Mouse (Mus musculus) frontal cortex, postnatal 36 days (tissue): ENCODE results near the gene Iffo1.
A peak's percentile ranks its signal among the peaks of the same experiment; 100 is the strongest.

Source experiments
- DNase-seq, 2 experiments: peaks; one replicate each; pipeline ENCODE4 v3.0.0; 2022; ENCODE audit warnings: low spot score in 2 of 2

Iffo1 gene

DNA sequence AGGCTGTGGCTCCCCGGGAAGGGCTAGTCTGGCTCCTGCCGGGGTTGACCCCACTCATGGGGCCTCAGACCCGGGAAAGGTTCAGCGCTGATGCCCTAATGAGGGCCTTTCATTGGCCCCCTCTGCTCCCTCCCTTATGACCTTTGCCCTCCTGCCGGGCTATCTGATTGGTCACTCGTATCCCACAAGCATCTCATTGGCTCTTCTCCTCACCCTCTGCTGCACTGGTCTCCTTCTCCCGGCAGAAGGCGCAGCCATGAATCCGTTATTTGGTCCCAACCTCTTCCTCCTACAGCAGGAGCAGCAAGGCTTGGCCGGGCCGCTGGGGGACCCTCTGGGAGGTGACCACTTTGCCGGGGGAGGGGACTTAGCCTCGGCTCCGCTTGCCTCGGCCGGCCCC is at the start of gene Iffo1:
TSS of gene Iffo1 (plus strand) at position 241 of the 400 bp plus-strand sequence.
- DNase-seq, result peak; percentile 90 to 94

DNA sequence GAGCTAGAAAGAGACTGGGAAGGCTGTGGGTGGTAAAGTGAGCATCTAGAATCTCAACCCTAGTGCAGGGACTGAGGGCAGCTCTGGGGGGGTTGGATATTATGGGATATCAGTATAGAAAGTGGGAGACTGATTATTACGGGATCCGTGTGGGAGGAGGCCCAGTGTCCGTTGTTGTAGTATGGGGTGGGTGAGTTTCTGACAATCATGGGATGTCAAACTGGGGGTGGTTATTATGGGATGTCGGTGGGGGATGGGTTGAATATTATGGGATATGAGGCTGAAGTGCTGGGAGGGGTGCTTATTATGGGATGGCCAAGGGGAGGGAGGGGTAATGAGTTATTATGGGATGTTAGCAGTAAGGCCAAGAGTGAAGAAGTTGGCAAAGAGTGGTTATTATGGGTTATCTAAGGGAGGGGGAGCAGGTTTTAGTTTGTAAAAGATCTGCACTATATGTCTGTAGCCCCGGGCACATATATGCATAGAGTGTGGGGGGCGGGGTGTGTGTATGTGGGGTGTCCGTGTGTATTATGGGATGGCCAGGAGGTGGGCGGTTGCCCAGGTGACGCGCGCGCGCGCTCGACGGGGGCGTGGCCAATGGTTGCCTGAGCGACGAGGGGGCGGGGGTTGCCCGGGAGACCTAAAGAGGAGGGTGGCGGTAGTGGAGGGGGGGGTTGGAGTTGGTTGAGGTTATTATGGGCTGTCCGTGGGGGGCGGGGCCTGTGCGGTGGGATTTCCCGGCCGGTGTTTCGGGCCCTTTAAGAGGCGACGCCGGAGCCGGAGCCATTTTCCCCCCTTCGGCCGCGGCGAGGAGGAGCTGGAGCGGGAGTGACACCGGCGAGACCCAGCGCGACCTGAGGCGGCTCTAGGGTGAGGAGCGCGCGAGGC is 49.4 kb upstream of the Iffo1 start, which contains the start of gene Chd4:
TSS of gene Chd4 (plus strand) at position 591 of the 888 bp plus-strand sequence.
- peak; percentile 87 to 92 for DNase-seq

DNA sequence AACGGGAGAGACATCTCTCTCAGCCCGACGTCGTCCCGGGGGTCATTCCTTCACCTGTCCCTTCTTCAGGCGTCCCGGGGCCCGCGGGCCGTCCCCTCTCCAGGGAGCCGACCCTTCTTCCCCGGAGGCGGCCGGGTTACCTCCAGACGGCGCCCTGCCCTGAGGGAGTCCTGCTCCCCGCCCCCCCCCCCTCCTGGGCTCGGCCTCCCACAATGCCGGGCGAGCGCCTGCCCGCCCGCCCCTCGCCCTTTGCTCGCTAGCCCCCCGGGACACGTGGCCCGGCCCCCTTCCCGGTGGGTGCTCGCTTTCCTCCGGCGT is 48.8 kb upstream of the Iffo1 start:
- DNase-seq, result peak in 1 of 2 experiments; percentile 36

- peak; percentile 23 to 28 for DNase-seq
Measured at GRCm38 (mm10) chr6:125096597-125097345, 48.3 kb upstream of the Iffo1 start.

DNA sequence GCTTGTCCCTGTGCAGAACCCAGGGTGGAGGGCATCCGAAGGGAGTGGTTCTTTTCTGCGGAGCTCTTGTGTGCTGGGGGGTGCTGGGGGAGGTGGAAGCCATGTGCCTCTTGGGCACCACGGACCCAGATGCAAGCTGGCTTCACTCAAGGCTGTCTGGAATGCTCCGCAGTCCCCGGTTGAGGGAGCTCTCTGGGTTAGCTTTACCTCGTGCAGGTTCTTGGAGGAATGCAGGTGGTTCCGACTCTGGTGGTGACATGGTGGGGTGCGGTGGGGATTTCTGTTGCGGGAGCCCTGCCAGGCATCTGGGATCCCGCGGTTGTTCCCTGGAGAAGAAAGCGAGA is 47.7 kb upstream of the Iffo1 start:
- peak; percentile 43 to 47 for DNase-seq

- DNase-seq, result no peak
Measured at GRCm38 (mm10) chr6:125097951-125098350, 47.1 kb upstream of the Iffo1 start.

DNA sequence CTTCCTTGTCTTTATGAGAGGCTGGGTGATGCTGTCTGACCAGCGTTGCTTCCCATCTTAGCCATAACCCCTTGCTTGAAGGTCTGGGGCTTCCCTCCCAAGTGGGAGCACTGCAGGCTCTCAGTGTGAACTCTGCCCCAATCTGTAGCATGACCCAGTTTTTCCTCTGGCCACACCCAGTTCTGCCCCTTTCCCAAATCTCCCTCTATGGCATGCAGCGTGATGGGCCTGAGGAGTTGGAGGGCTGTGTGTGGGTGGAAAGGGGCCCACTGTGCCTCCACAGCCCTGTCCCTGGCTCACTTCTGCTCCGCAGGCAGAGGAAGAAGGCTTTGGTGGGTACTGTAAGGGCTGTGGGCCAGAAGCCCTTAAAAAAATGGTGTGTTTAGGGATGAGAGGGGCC is 46.5 kb upstream of the Iffo1 start:
- peak in 1 of 2 experiments; percentile 12 for DNase-seq

GRCm38 (mm10) chr6:125099421-125099971 is 45.5 kb upstream of the Iffo1 start:
- DNase-seq, result peak; percentile 25 to 31

GRCm38 (mm10) chr6:125101444-125101843 is 43.6 kb upstream of the Iffo1 start:
- DNase-seq, result no peak

- no peak for DNase-seq
Measured at GRCm38 (mm10) chr6:125104223-125104622, 40.8 kb upstream of the Iffo1 start.

GRCm38 (mm10) chr6:125107705-125108104 is 37.3 kb upstream of the Iffo1 start:
- no peak for DNase-seq

- no peak for DNase-seq
Measured at GRCm38 (mm10) chr6:125109371-125109770, 35.7 kb upstream of the Iffo1 start.

DNA sequence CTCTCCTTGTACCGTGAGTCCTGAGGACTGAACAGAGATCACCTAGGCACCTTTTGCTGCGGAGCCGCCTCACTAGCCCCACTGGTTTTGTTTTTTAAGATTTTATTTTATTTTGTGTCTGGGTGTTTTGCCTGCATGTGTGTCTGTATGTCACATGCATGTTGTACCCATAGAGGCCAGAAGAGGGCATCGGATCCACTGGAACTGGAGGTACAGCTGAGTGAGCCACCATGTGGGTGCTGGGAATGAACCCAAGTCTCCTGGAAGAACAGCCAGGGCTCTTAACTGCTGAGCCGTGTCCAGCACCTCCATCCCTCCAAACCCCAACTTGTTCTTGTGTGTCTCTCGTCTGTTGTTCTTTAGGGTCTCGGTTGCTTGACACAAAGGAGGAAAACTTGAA is 34.1 kb upstream of the Iffo1 start:
- peak in 1 of 2 experiments; percentile 39 for DNase-seq

DNA sequence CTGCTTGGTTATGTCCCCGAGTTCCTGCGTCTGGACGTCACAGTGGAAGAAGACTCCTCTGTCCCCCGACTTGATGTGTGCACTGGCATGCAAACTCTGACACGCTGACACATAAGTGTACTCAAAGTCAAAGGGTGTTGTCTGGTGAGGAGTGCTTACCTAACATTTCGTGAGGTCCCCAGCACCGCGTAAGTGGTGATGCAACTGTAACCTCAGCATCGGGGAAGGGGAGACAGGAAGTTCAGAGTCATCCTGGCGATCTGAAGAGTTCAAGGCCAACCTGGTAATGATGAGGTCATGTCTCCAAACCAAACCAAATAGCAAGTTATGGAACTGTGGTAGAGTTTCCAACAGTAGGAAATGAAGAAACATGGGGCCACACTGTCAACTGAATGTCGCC is 32.5 kb upstream of the Iffo1 start:
- DNase-seq, result no peak

- DNase-seq, result no peak
Measured at GRCm38 (mm10) chr6:125119387-125119786, 25.7 kb upstream of the Iffo1 start.

- no peak for DNase-seq
Measured at GRCm38 (mm10) chr6:125128724-125129123, 16.3 kb upstream of the Iffo1 start.

DNA sequence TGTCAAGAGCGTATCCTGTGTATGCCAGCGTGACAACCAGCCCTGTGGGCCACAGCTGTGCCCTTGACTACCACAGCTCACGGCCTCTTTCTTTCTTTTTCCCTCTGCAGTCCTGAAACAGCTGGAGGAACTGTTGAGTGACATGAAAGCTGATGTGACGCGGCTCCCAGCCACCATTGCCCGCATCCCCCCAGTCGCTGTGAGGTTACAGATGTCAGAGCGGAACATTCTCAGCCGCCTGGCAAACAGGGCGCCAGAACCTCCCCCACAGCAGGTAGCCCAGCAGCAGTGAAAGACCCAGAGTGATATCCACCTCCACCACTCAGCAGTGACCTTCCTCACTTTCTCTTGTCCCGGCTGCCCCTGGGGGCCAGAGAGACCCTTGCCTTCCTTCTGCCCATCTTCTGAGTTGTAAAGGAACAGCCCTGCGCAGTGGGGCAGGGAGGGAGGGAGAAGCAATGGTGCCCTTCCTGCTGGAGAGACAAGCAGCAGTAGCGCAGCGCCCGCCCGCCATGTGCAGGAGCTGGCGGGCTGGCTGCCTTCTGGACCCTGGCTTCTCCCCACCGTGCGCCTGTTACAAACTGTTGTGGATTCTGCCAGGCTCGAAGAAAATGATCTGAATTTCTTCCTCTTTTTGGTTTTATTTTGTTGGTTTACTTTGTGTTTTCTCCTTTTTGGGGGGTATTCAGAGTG is 15.2 kb upstream of the Iffo1 start:
- DNase-seq, result no peak

GRCm38 (mm10) chr6:125131302-125132156 is 13.5 kb upstream of the Iffo1 start, which contains the start of gene Nop2:
Gene Nop2 (plus strand): TSS chr6:125131909.
- peak; percentile 80 to 83 for DNase-seq

DNA sequence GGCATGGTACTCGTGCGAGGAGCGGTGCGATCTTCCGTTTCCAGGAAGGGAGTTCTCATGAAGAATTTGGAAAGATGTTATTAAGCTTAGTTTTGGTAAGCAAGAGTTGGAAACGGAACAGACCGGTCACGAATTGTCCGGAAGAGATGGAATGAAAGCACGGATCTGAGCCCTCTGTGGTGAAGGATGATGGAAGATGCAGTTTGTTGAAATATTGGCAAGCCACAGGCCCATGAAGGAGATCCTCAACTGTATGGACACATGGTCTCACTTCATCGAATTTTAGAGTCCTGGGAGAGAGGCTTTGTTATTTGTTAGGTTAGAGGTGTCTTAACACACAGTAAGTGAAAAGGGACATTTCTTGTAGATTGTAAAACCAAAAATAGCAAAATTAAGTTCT is 12.6 kb upstream of the Iffo1 start:
- DNase-seq, result no peak

DNA sequence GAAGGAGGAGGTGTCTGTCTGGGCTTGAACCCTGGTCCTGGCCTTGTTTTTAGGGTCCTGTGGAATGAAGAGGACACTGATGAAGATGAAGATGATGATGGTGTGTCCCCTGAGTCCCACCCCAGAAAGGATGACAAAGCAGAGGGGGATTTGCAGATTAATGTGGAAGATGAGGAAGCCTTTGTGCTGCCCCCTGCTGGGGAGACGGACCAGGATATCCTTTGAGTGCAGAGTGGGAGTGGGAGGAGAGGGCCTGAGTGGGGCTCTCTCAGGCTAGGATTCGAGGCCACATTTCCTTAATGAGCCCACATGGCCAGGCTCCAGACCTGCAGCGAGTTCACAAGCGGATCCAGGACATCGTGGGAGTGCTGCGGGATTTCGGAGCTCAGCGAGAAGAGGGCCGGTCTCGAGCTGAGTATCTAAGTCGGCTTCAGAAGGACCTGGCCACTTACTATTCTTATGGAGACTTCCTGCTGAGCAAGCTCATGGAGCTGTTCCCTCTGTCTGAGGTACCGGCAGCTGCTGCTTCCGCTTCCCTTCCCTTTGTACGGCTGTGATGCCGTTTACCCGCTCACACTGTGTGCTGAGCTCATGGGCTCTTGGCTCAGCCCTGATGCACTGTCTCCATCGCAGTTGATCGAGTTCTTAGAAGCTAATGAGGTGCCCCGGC is 7.9 kb upstream of the Iffo1 start:
- no peak for DNase-seq
